Comparison of ENCODE assay signal across 14 mouse cellular contexts in the genomic region with DNA sequence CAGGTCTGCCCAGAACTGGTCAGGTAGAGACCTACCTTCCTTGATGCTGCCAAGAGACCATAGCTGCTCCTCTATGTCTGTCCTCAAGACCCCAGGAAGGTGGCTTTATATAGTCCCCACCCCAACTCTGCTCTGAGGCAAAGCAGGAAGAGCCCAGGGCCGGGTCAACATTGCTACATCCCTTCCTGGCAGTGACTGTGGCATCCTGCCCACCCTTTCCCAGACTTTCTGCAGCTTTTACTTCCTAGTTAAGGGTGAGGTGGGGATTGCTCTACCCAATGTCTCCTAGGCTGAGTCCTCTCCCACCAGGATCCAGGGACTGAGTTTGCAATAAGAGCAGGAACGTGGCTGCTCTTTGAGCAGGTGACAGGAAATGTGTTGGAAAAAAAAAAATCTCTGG. TPM values are rescaled to one million over a fixed set of nuclear protein-coding genes. Genes with fewer than 3 reads are reported as not detected.
DNase-seq lines count a peak whose midpoint lies in the region; ATAC-seq and TF ChIP-seq lines count a peak whose summit lies in the region.
"Had no signal": no experiment of that assay in that cellular context is flagged by ENCODE, and none has a peak within 500 bp of the region (broad histone marks: within the 10 kb centered on the region; RNA-seq: fewer than 3 reads in every experiment).

A gene (minus strand): TSS at position 176 of the 400 bp plus-strand sequence.

- no peak for TF ChIP-seq POLR2A in cortical plate, adult 2 months (IDR thresholded peaks at IDR 0.05; ENCODE audit: extremely low read depth, insufficient read depth, low read length)

- no peak within 1 kb of the TSS for H3K9ac ChIP-seq in intestine, embryonic 15.5 days
- no peak within 1 kb of the TSS for H3K9ac ChIP-seq in intestine, postnatal 0 days (ENCODE audit: low read depth, low read length)
- H3K9ac ChIP-seq in neural tube, embryonic 15.5 days (replicated peaks) = no peak within 1 kb of the TSS
- H3K9ac ChIP-seq: midbrain, embryonic 12.5 days had no signal

- peak; percentile 71 for DNase-seq in adipocyte (ENCODE audit: low spot score)
- no peak for DNase-seq in heart, postnatal 25 days (ENCODE audit: low spot score)
- no peak for DNase-seq in embryo, embryonic 11 days
- no peak for DNase-seq in cerebellum, adult 11 months
- DNase-seq: cerebellum, adult 8-10 months; kidney, adult 8-10 months had no signal

- no peak within 1 kb of the TSS for H3K27ac ChIP-seq in intestine, embryonic 15.5 days
- H3K27ac ChIP-seq in intestine, postnatal 0 days (ENCODE audit: low read depth, low read length) = no peak within 1 kb of the TSS
- H3K27ac ChIP-seq in cortical plate, adult 2 months (ENCODE audit: insufficient read depth, low read length) = no peak within 1 kb of the TSS
- H3K27ac ChIP-seq in neural tube, embryonic 15.5 days (replicated peaks) = no peak within 1 kb of the TSS
- H3K27ac ChIP-seq: limb, embryonic 10.5 days; midbrain, embryonic 12.5 days had no signal

- TF ChIP-seq CTCF in intestine, postnatal 0 days (IDR thresholded peaks at IDR 0.05; ENCODE audit: low read depth) = no peak
- TF ChIP-seq CTCF in cortical plate, adult 2 months (IDR thresholded peaks at IDR 0.05; ENCODE audit: extremely low read depth, insufficient read depth, low read length) = no peak

- H3K9me3 ChIP-seq in intestine, embryonic 15.5 days = no peaks in the 10 kb centered on the region
- H3K9me3 ChIP-seq in intestine, postnatal 0 days (ENCODE audit: control insufficient read depth) = peaks cover 9% of the 10 kb centered on the region
- H3K9me3 ChIP-seq in neural tube, embryonic 15.5 days (replicated peaks) = peaks cover 10% of the 10 kb centered on the region

- intact Hi-C loops in heart, postnatal 25 days (cut with DNase I) = no loop called here

- H3K27me3 ChIP-seq in intestine, embryonic 15.5 days (replicated peaks) = peaks cover 66% of the 10 kb centered on the region
- H3K27me3 ChIP-seq in intestine, postnatal 0 days (replicated peaks; ENCODE audit: control insufficient read depth, insufficient read depth, low read length) = peaks cover 61% of the 10 kb centered on the region
- H3K27me3 ChIP-seq in neural tube, embryonic 15.5 days (replicated peaks) = peaks cover 91% of the 10 kb centered on the region

- H3K36me3 ChIP-seq in intestine, embryonic 15.5 days = no peaks in the 10 kb centered on the region
- H3K36me3 ChIP-seq in intestine, postnatal 0 days (ENCODE audit: control insufficient read depth, insufficient read depth) = peaks cover 5% of the 10 kb centered on the region; the same call in 1 of the 2 replicates
- H3K36me3 ChIP-seq in neural tube, embryonic 15.5 days = peaks cover 43% of the 10 kb centered on the region

- WGBS in intestine, embryonic 15.5 days = 64% methylated on average over 2 of the region's 2 CpGs
- 53% methylated on average over 2 of the region's 2 CpGs for WGBS in intestine, postnatal 0 days
- 56% methylated on average over 2 of the region's 2 CpGs for WGBS in neural tube, embryonic 15.5 days

- H3K4me3 ChIP-seq in intestine, embryonic 15.5 days (replicated peaks) = peak within 1 kb of the TSS; percentile 23; the same call in 1 of the 2 replicates
- no peak within 1 kb of the TSS for H3K4me3 ChIP-seq in intestine, postnatal 0 days (ENCODE audit: low read depth, low read length)
- H3K4me3 ChIP-seq in cortical plate, adult 2 months (ENCODE audit: insufficient read depth, low read length) = 0 out of 2 replicates have a peak within 1 kb of the TSS, but pooled peaks have one; percentile 8
- no peak within 1 kb of the TSS for H3K4me3 ChIP-seq in neural tube, embryonic 15.5 days (replicated peaks)
- H3K4me3 ChIP-seq: midbrain, embryonic 12.5 days had no signal

- H3K4me1 ChIP-seq in intestine, embryonic 15.5 days (replicated peaks) = peaks cover 29% of the 10 kb centered on the region
- H3K4me1 ChIP-seq in intestine, postnatal 0 days (replicated peaks; ENCODE audit: control insufficient read depth, insufficient read depth, low read length) = peaks cover 4% of the 10 kb centered on the region; the same call in 1 of the 2 replicates
- no peaks in the 10 kb centered on the region for H3K4me1 ChIP-seq in cortical plate, adult 2 months (ENCODE audit: control insufficient read depth, insufficient read depth, low read length)
- peaks cover 17% of the 10 kb centered on the region for H3K4me1 ChIP-seq in neural tube, embryonic 15.5 days

- ATAC-seq in intestine, embryonic 15.5 days = no peak
- ATAC-seq in intestine, postnatal 0 days = no peak
- ATAC-seq in neural tube, embryonic 15.5 days (ENCODE audit: low FRiP score) = no peak
- ATAC-seq: CD4-positive, CD25-positive, alpha-beta regulatory T cell, adult 4 months had no signal

- no peak within 1 kb of the TSS; the same call in 1 of the 2 replicates for H3K4me2 ChIP-seq in intestine, embryonic 15.5 days (replicated peaks)
- no peak within 1 kb of the TSS for H3K4me2 ChIP-seq in intestine, postnatal 0 days (replicated peaks; ENCODE audit: low read depth)
- no peak within 1 kb of the TSS for H3K4me2 ChIP-seq in neural tube, embryonic 15.5 days
- H3K4me2 ChIP-seq: midbrain, embryonic 12.5 days had no signal

RNA-seq across cellular contexts. Expression of the gene that starts here (rescaled TPM):
- polyA plus RNA-seq in intestine, embryonic 15.5 days (2015; fragmentation: Nextera tagmentation; extraction: Ambion mirVana) = 0.15 and 0.33 TPM in 2 replicates
- 3.6 and 3.9 TPM in 2 replicates for polyA plus RNA-seq in intestine, postnatal 0 days (2015; fragmentation: Nextera tagmentation; extraction: Ambion mirVana)
- 2.6 and 3.1 TPM in 2 replicates for polyA plus RNA-seq in cortical plate, adult 2 months (2012; rRNA removed)
- 10 to 100 TPM; 53.8 to 55.0 TPM for total RNA-seq in heart, postnatal 25 days (2021)
- 0.22 and 0.63 TPM in 2 replicates for polyA plus RNA-seq in neural tube, embryonic 15.5 days (2015; fragmentation: Nextera tagmentation; extraction: Ambion mirVana)
- polyA plus RNA-seq: CD4-positive, CD25-positive, alpha-beta regulatory T cell, adult 4 months; stomach, embryonic 14.5 days had no signal

Comparison
In these comparisons a context has a peak if more than half of its experiments do, and no peak if none do; other contexts are left out.
1. H3K4me3 ChIP-seq: peak in intestine, embryonic 15.5 days (single experiment) and cortical plate, adult 2 months (single experiment); none in intestine, postnatal 0 days (single experiment) and neural tube, embryonic 15.5 days (single experiment).